Mouse (Mus musculus) stomach, embryonic 15.5 days (tissue): Measurements from ENCODE around the gene Cyp21a1. TPM values are rescaled to one million over a fixed set of nuclear protein-coding genes. Genes with fewer than 3 reads are reported as not detected.
A peak's percentile ranks its signal among the peaks of the same experiment; 100 is the strongest.
"Not testable (repeated sequence)": the region's sequence is repeated elsewhere in the genome, so short reads cannot be mapped to it uniquely, and the experiment has no call there.

ENCODE experiments used
- ATAC-seq: fragments of 200-750 bp; cut with Nextera tagmentation; 2 replicates; pipeline ENCODE4 v1.8.0; 2017; ENCODE audit warnings: low read depth, moderate number of reproducible peaks, moderate TSS enrichment; ENCODE audit not compliant: insufficient read depth, low FRiP score
- H3K27ac ChIP-seq: fragments of 300-500 bp; sonication (generic); 2 replicates; pipeline ENCODE4 v1.5.1; 2015; ENCODE audit warnings: mild to moderate bottlenecking, inconsistent platforms
- H3K27me3 ChIP-seq: fragments of 300-500 bp; sonication (generic); replicated peaks from 2 replicates; pipeline ENCODE4 v1.6.1; 2015; ENCODE audit warnings: inconsistent platforms
- H3K36me3 ChIP-seq: fragments of 300-500 bp; sonication (generic); 2 replicates; pipeline ENCODE4 v1.6.1; 2015; ENCODE audit warnings: inconsistent platforms
- H3K4me1 ChIP-seq: fragments of 300-500 bp; sonication (generic); 2 replicates; pipeline ENCODE4 v1.6.1; 2015; ENCODE audit warnings: inconsistent platforms
- H3K4me2 ChIP-seq: fragments of 300-500 bp; sonication (generic); 2 replicates; pipeline ENCODE4 v1.6.1; 2015; ENCODE audit warnings: mild to moderate bottlenecking, inconsistent platforms
- H3K4me3 ChIP-seq: fragments of 300-500 bp; sonication (generic); replicated peaks from 2 replicates; pipeline ENCODE4 v1.5.1; 2015; ENCODE audit warnings: inconsistent platforms
- H3K9ac ChIP-seq: fragments of 300-500 bp; sonication (generic); 2 replicates; pipeline ENCODE4 v1.6.1; 2015; ENCODE audit warnings: inconsistent platforms
- H3K9me3 ChIP-seq: fragments of 300-500 bp; sonication (generic); 2 replicates; pipeline ENCODE4 v1.6.1; 2016; ENCODE audit warnings: inconsistent platforms
- WGBS: fragments of 180-500 bp; shearing (Covaris S2); methylation state at CpG from one replicate; pipeline ENCODE4 v1.1.7; 2015; 5-methylcytosine and 5-hydroxymethylcytosine counted together
- polyA plus RNA-seq: library from polyadenylated mRNA; unstranded; fragments of >200 nt; fragmentation: Nextera tagmentation; extraction: Ambion mirVana; gene quantifications from 2 replicates; pipeline ENCODE4 v1.2.1, GENCODE M21; 2015

Gene Cyp21a1
- polyA plus RNA-seq: 1.1 and 1.7 TPM in 2 replicates

- H3K27ac ChIP-seq, H3K4me3 ChIP-seq, H3K4me2 ChIP-seq, H3K27me3 ChIP-seq, ATAC-seq, H3K9ac ChIP-seq, H3K4me1 ChIP-seq, H3K9me3 ChIP-seq, H3K36me3 ChIP-seq: not testable (repeated sequence)
- WGBS: 79% methylated on average over 6 of the region's 6 CpGs
These were observed at the start of gene Cyp21a1 for GRCm38 (mm10) chr17:34804301-34804700. Gene Cyp21a1 (minus strand): TSS chr17:34804561.

DNA sequence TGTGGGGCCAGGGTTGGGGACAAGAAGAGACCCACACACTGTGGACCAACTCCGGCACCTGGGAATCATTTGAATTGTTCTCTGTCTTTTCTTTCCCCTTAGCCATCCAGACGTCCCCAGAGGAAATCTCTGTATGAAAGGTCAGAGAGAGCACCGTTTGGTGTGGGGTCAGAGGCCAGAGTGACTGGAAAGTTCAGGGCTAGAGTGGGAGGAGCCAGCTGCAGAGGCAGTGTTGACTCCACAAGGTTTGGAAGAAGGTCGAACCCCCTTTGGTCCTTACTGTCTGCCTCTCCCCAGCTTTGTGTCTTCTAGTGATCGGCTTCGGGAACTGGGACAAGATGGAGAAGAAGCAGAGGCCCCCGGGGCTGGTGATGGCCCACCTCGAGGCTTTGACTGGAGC, 49.1 kb upstream of the Cyp21a1 start:
- H3K27me3 ChIP-seq: no peaks in the 10 kb centered on the region
- 75% methylated on average over 8 of the region's 8 CpGs for WGBS
- H3K4me1 ChIP-seq: peaks cover 25% of the 10 kb centered on the region
- no peak for ATAC-seq
- H3K9ac ChIP-seq: no peak overlapping the region
- H3K27ac ChIP-seq: no peak overlapping the region
- H3K9me3 ChIP-seq: no peaks in the 10 kb centered on the region
- H3K36me3 ChIP-seq: peaks cover 40% of the 10 kb centered on the region
- H3K4me3 ChIP-seq: no peak overlapping the region
- H3K4me2 ChIP-seq: no peak overlapping the region

GRCm38 (mm10) chr17:34850517-34851125, 46.3 kb upstream of the Cyp21a1 start:
- Histone ChIP-seq H3K4me3 (peak overlapping the region; percentile 69), H3K9ac (peak overlapping the region; percentile 93), H3K4me2 (peak overlapping the region; percentile 95), H3K36me3 (peaks cover 41% of the 10 kb centered on the region), H3K27ac (peak overlapping the region; percentile 55), H3K9me3 (no peaks in the 10 kb centered on the region), H3K4me1 (peaks cover 25% of the 10 kb centered on the region), H3K27me3 (no peaks in the 10 kb centered on the region)
- WGBS: 1% methylated on average over 25 of the region's 25 CpGs
- peak; percentile 16 for ATAC-seq

DNA sequence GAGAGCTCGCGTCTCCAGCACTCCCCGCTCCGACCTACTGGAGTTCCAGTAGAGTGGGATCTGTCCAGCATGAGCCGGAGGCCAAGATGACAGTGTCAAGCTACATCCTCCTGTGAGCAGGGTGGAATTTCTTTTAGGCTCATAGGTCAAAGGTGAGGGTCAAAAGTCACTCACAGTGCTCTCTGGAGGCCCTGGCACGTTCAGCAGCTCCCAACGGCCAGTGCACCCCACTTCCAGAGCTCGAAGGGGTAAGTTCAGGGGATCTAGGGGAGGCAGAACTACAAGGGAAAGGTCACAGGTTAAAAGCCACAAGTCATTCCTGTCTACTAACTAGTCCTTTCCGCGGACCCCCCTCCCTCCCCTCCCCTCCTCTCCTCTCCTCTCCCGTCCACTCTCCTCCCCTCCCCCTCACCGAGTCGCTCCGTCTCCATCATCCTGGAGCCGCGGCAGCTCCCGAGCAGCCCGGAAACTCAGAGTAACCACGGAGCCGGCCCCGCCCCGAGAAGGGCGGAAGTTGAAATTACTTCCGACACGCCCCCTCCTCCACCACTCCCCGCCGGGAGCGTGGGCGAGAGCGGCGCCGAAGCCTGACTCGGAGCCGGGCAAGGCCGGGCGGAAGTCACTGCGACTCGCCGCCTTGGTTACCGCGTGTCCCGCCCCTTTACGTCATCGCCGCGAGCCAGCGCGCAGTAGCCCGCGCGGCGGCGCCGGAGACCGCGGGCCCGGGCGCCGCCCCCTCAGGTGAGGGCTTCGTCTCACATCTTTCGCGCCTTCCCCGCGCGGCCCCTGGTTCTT, 45.6 kb upstream of the Cyp21a1 start, which contains the start of the genes Skiv2l and Nelfe:
TSS of gene Skiv2l (minus strand) at position 489 of the 795 bp plus-strand sequence.
TSS of gene Nelfe (plus strand) at position 670 of the 795 bp plus-strand sequence.
- peak within 1 kb of the TSS; percentile 55 for H3K27ac ChIP-seq
- H3K9me3 ChIP-seq: no peaks in the 10 kb centered on the region
- WGBS: 1% methylated on average over 63 of the region's 65 CpGs
- H3K4me2 ChIP-seq: peak within 1 kb of the TSS; percentile 95
- H3K36me3 ChIP-seq: peaks cover 41% of the 10 kb centered on the region
- peak within 1 kb of the TSS; percentile 69 for H3K4me3 ChIP-seq
- no peaks in the 10 kb centered on the region for H3K27me3 ChIP-seq
- peak within 1 kb of the TSS; percentile 93 for H3K9ac ChIP-seq
- peaks cover 25% of the 10 kb centered on the region for H3K4me1 ChIP-seq
- peak; percentile 97 for ATAC-seq

GRCm38 (mm10) chr17:34847615-34848014, 43.3 kb upstream of the Cyp21a1 start:
- no peaks in the 10 kb centered on the region for H3K9me3 ChIP-seq
- H3K36me3 ChIP-seq: peaks cover 32% of the 10 kb centered on the region; the same call in 1 of the 2 replicates
- no peak overlapping the region for H3K4me3 ChIP-seq
- H3K4me1 ChIP-seq: peaks cover 25% of the 10 kb centered on the region
- no peak overlapping the region for H3K27ac ChIP-seq
- H3K9ac ChIP-seq: no peak overlapping the region
- no peaks in the 10 kb centered on the region for H3K27me3 ChIP-seq
- no peak overlapping the region for H3K4me2 ChIP-seq
- no peak for ATAC-seq
- WGBS: 92% methylated on average over 7 of the region's 7 CpGs

DNA sequence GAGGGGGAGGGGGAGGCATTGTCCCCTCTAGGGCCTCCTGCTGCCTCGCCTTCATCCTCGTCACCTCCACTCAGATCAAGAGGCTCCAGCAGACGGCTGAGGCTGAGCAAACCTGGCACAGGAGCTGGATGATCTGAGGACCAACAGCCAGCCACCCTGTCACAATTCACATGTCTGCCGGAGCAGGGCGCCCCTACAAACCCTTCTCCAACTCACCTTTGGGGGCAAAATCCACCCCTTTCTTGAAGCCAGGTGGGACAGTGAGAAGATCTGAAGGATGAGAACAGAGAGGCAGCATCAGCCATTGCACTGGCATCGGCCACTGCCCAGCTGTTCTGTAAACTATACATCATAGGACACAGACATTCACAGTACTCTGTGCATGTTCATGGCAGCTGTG, 42.8 kb upstream of the Cyp21a1 start:
- ATAC-seq: no peak
- H3K4me3 ChIP-seq: no peak overlapping the region
- no peak overlapping the region for H3K4me2 ChIP-seq
- H3K27me3 ChIP-seq: no peaks in the 10 kb centered on the region
- H3K9ac ChIP-seq: no peak overlapping the region
- no peaks in the 10 kb centered on the region for H3K9me3 ChIP-seq
- H3K4me1 ChIP-seq: peaks cover 23% of the 10 kb centered on the region
- H3K36me3 ChIP-seq: peaks cover 29% of the 10 kb centered on the region; the same call in 1 of the 2 replicates
- 91% methylated on average over 6 of the region's 6 CpGs for WGBS
- H3K27ac ChIP-seq: no peak overlapping the region

GRCm38 (mm10) chr17:34844884-34845283, 40.5 kb upstream of the Cyp21a1 start:
- WGBS: 93% methylated on average over 13 of the region's 13 CpGs
- Histone ChIP-seq H3K4me3 (no peak overlapping the region), H3K36me3 (peaks cover 48% of the 10 kb centered on the region), H3K27ac (no peak overlapping the region), H3K4me1 (peaks cover 8% of the 10 kb centered on the region; the same call in 1 of the 2 replicates), H3K9me3 (no peaks in the 10 kb centered on the region), H3K9ac (no peak overlapping the region), H3K4me2 (no peak overlapping the region), H3K27me3 (no peaks in the 10 kb centered on the region)
- no peak for ATAC-seq

DNA sequence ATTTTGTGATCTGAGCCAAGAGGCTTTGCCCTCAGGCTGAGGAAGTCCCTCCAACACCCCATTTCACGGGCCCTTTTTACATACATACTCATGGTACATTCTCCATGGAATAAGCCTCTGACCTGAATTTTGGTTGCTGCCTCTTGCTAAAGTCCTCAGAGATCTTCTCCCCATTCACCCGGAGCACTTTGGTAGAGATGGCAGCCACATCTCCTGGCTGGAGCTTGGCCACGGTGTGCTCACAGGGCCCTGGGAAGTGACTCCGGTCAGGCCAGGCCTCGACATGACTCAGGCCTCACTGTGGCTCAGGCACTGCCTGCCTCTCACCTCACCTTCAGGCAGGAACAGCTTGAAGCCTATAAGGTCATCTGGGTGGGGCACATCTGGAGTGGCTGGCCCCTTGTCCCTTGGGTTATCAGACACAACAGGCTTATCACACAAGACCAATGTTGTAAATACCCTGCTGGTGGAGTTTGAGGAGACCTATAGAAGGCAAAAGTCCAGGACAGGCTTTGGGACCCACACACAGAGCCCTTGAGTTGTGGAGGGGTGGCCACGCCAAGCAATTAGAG, 36.5 kb upstream of the Cyp21a1 start:
- Histone ChIP-seq H3K36me3 (peaks cover 48% of the 10 kb centered on the region), H3K27ac (no peak overlapping the region), H3K4me2 (no peak overlapping the region), H3K4me1 (peaks cover 17% of the 10 kb centered on the region), H3K4me3 (no peak overlapping the region), H3K9ac (no peak overlapping the region), H3K9me3 (no peaks in the 10 kb centered on the region), H3K27me3 (no peaks in the 10 kb centered on the region)
- no peak for ATAC-seq
- 83% methylated on average over 6 of the region's 6 CpGs for WGBS

DNA sequence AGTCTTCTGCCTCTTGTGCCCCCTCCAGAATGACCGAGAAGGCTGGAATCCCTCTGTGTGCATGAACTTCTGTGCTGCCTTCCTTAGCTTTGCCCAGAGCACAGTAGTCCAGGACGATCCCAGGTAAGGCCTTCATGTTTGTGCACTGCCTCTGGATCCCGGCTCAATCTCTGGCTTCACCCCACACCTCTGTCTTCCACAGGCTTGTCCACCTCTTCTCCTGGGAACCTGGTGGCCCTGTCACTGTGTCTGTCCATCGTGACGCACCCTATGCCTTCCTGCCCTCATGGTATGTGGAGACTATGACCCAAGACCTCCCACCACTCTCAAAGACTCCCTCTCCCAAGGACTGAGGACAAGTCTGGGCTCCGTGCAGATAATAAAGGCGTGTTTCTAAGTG, 34.4 kb upstream of the Cyp21a1 start:
- WGBS: 86% methylated on average over 7 of the region's 7 CpGs
- Histone ChIP-seq H3K9me3 (no peaks in the 10 kb centered on the region), H3K36me3 (peaks cover 39% of the 10 kb centered on the region)

GRCm38 (mm10) chr17:34837464-34838324, 33.3 kb upstream of the Cyp21a1 start:
- Histone ChIP-seq H3K9ac (peak overlapping the region; percentile 49), H3K27me3 (no peaks in the 10 kb centered on the region), H3K4me2 (peak overlapping the region; percentile 94), H3K4me1 (peaks cover 21% of the 10 kb centered on the region), H3K27ac (peak overlapping the region; percentile 70), H3K9me3 (no peaks in the 10 kb centered on the region), H3K4me3 (peak overlapping the region; percentile 77), H3K36me3 (peaks cover 34% of the 10 kb centered on the region)
- WGBS: 33% methylated on average over 43 of the region's 43 CpGs
- ATAC-seq: peak; percentile 6; the same call in 1 of the 2 replicates

More for the DNA sequence above, 34.4 kb upstream of the Cyp21a1 start:
- Histone ChIP-seq H3K4me3 (peak overlapping the region; percentile 3; the same call in 1 of the 2 replicates), H3K27ac (no peak overlapping the region), H3K9ac (no peak overlapping the region), H3K27me3 (no peaks in the 10 kb centered on the region), H3K4me2 (no peak overlapping the region), H3K4me1 (peaks cover 21% of the 10 kb centered on the region)
- no peak for ATAC-seq

DNA sequence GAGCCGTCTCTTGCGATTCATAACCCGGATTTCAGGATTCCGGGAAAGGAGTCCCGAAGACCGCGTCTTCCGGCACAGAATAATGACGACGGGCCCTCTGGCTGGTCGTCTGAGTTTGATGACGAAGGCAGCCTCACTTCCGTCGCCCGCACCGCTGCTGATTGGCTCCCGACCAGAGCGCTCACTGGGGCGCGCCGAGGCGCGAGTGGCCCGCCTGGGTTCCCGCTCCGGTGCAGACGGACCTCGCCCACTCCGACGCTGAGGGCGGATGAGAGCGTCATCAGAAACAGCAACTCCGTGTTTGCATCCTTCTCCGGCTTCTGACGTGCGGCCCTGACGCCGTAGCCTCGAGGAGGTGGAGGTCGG, 32.5 kb upstream of the Cyp21a1 start, which contains the start of the genes Stk19 and Dxo:
TSS of gene Stk19 (minus strand) at position 90 of the 366 bp plus-strand sequence.
TSS of gene Dxo (plus strand) at position 164 of the 366 bp plus-strand sequence.
- Histone ChIP-seq H3K4me2 (peak within 1 kb of the TSS; percentile 96), H3K4me1 (peaks cover 21% of the 10 kb centered on the region), H3K27ac (peak within 1 kb of the TSS; percentile 78), H3K36me3 (peaks cover 35% of the 10 kb centered on the region), H3K27me3 (no peaks in the 10 kb centered on the region), H3K9me3 (no peaks in the 10 kb centered on the region), H3K4me3 (peak within 1 kb of the TSS; percentile 77), H3K9ac (peak within 1 kb of the TSS; percentile 57)
- under 1% methylated on average over 40 of the region's 40 CpGs for WGBS
- peak; percentile 90 for ATAC-seq
